In the genomic region with DNA sequence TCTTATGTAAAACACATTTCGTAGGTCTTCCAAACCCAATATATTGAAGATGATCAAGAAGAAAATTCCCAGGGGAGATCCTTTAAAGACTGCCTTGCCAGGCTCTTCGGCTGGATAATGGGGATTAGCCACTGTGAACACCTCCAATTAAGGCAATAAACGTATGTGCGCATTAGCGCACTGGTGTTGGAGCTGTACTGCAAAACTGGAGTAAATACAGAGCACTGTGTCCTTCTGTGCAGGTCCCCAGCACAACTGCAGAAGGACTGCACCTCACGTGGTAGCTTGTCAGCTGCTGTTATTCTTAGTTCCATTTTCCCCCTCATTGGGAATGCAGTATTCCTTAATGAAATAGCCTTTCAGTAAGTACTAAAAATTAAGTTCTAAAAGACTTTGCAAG, we compare ENCODE assay signal across 27 mouse cellular contexts.
"Had no signal": no experiment of that assay in that cellular context is flagged by ENCODE, and none has a peak within 500 bp of the region (broad histone marks: within the 10 kb centered on the region; RNA-seq: fewer than 3 reads in every experiment).

No protein-coding gene starts in this region.

- H3K9me3 ChIP-seq: heart, embryonic 10.5 days; heart, embryonic 12.5 days; hindbrain, embryonic 10.5 days; hindbrain, embryonic 12.5 days; intestine, embryonic 15.5 days; kidney, embryonic 15.5 days; limb, embryonic 13.5 days; limb, embryonic 15.5 days; liver, embryonic 12.5 days had no signal

- H3K4me1 ChIP-seq: heart, embryonic 10.5 days; heart, embryonic 12.5 days; hindbrain, embryonic 10.5 days; hindbrain, embryonic 12.5 days; intestine, embryonic 15.5 days; kidney, embryonic 15.5 days; limb, embryonic 13.5 days; limb, embryonic 15.5 days; liver, embryonic 12.5 days had no signal

- DNase-seq: gastrocnemius, adult 2 months; gastrocnemius, postnatal 10 days; gastrocnemius, postnatal 25 days; heart, adult 18-20 months; heart, postnatal 10 days; heart, postnatal 4 days; kidney, adult 18-20 months; kidney, adult 8-10 months; kidney, postnatal 14 days; kidney, postnatal 36 days; left cerebral cortex, postnatal 4 days; lung, adult 18-20 months had no signal

- H3K36me3 ChIP-seq: heart, embryonic 10.5 days; heart, embryonic 12.5 days; hindbrain, embryonic 10.5 days; hindbrain, embryonic 12.5 days; intestine, embryonic 15.5 days; kidney, embryonic 15.5 days; limb, embryonic 13.5 days; limb, embryonic 15.5 days; liver, embryonic 12.5 days had no signal

- H3K27ac ChIP-seq: gastrocnemius, adult 2 months; heart, embryonic 10.5 days; hindbrain, embryonic 10.5 days; hindbrain, embryonic 12.5 days; hindbrain, embryonic 14.5 days; intestine, embryonic 15.5 days; kidney, embryonic 15.5 days; kidney, postnatal 0 days; limb, embryonic 13.5 days; limb, embryonic 15.5 days; liver, embryonic 12.5 days; liver, embryonic 14.5 days had no signal

- H3K27me3 ChIP-seq: heart, embryonic 12.5 days; hindbrain, embryonic 12.5 days; intestine, embryonic 15.5 days; kidney, embryonic 15.5 days; limb, embryonic 13.5 days; limb, embryonic 15.5 days; liver, embryonic 12.5 days had no signal

- H3K9ac ChIP-seq: heart, embryonic 12.5 days; hindbrain, embryonic 12.5 days; hindbrain, embryonic 14.5 days; intestine, embryonic 15.5 days; kidney, embryonic 15.5 days; limb, embryonic 13.5 days; limb, embryonic 15.5 days; liver, embryonic 12.5 days; liver, embryonic 14.5 days had no signal

- H3K4me3 ChIP-seq: gastrocnemius, adult 2 months; heart, embryonic 10.5 days; heart, embryonic 12.5 days; hindbrain, embryonic 10.5 days; hindbrain, embryonic 12.5 days; intestine, embryonic 15.5 days; kidney, embryonic 15.5 days; limb, embryonic 13.5 days; limb, embryonic 15.5 days; liver, embryonic 12.5 days had no signal

- H3K4me2 ChIP-seq: heart, embryonic 12.5 days; hindbrain, embryonic 12.5 days; hindbrain, embryonic 14.5 days; intestine, embryonic 15.5 days; kidney, embryonic 15.5 days; limb, embryonic 13.5 days; limb, embryonic 15.5 days; liver, embryonic 12.5 days had no signal

- ATAC-seq: hindbrain, embryonic 16.5 days; inflammation-experienced regulatory T-cells, adult 6 months; intestine, embryonic 15.5 days; intestine, postnatal 0 days; liver, embryonic 12.5 days had no signal
